18 mouse cellular contexts compared by ENCODE assay signal in the genomic region with DNA sequence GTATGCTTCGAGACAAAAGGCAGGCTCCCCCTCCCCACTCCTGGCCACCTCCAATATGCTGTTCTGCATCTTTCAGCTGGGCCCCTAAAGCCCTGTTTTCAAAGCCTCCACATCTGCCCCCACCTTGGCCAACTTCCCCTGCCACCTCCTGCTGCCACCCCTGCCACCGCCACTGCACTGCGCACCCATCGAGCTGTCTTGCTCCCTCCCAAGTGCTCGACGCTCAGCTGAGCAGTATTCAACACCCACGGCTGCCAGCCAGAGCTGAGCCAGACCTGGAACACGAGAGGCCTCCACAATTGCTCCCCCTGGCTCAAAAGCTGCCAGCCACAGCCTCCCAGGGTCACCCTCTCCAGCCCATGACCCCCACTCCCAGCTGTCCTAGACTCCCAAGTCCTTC. TPM values are rescaled to one million over a fixed set of nuclear protein-coding genes. Genes with fewer than 3 reads are reported as not detected.
DNase-seq lines count a peak whose midpoint lies in the region; ATAC-seq and TF ChIP-seq lines count a peak whose summit lies in the region.
"Had no signal": no experiment of that assay in that cellular context is flagged by ENCODE, and none has a peak within 500 bp of the region (broad histone marks: within the 10 kb centered on the region; RNA-seq: fewer than 3 reads in every experiment).

No protein-coding gene starts in this region.

- H3K4me2 ChIP-seq in hindbrain, embryonic 12.5 days (replicated peaks): no peak overlapping the region
- H3K4me2 ChIP-seq in hindbrain, postnatal 0 days (ENCODE audit: low read depth, low read length): no peak overlapping the region
- H3K4me2 ChIP-seq: embryonic facial prominence, embryonic 12.5 days had no signal

- no peak overlapping the region for H3K27ac ChIP-seq in hindbrain, embryonic 12.5 days
- no peak overlapping the region for H3K27ac ChIP-seq in hindbrain, postnatal 0 days
- H3K27ac ChIP-seq: embryonic facial prominence, embryonic 12.5 days; limb, embryonic 10.5 days had no signal

- H3K4me3 ChIP-seq in hindbrain, embryonic 12.5 days: no peak overlapping the region
- H3K4me3 ChIP-seq in hindbrain, postnatal 0 days (ENCODE audit: low read length): no peak overlapping the region
- H3K4me3 ChIP-seq: embryonic facial prominence, embryonic 12.5 days; erythroblast, embryonic 14.5 days; limb, embryonic 10.5 days; myocyte had no signal

- no peaks in the 10 kb centered on the region for H3K36me3 ChIP-seq in hindbrain, embryonic 12.5 days
- no peaks in the 10 kb centered on the region for H3K36me3 ChIP-seq in hindbrain, postnatal 0 days (ENCODE audit: insufficient read depth, low read length)
- H3K36me3 ChIP-seq: embryonic facial prominence, embryonic 12.5 days; limb, embryonic 10.5 days had no signal

- intact Hi-C loops in left cerebral cortex, postnatal 36 days (cut with DNase I): no loop called here

- TF ChIP-seq CTCF in hindbrain, postnatal 0 days (IDR thresholded peaks at IDR 0.05; ENCODE audit: low read depth): no peak

- DNase-seq in hindbrain, postnatal 0 days (ENCODE audit: low spot score): no peak
- DNase-seq in right cerebral cortex, adult 18-20 months: peak; percentile 51
- no peak for DNase-seq in right cerebral cortex, postnatal 4 days
- peak; percentile 31 to 42 for DNase-seq in left cerebral cortex, postnatal 36 days (ENCODE audit: low spot score in 2 of 2)
- DNase-seq in retina, embryonic 14.5 days (ENCODE audit: low spot score): no peak
- no peak for DNase-seq in embryo, embryonic 9.5 days (ENCODE audit: extremely low spot score)
- DNase-seq: adrenal gland, adult 2 months; cerebellum, adult 9-11 months; liver, postnatal 0 days; lung, postnatal 10 days; midbrain, embryonic 14.5 days; spleen, adult 18-20 months had no signal

- H3K27me3 ChIP-seq in hindbrain, embryonic 12.5 days: peaks cover 4% of the 10 kb centered on the region; the same call in 1 of the 2 replicates
- H3K27me3 ChIP-seq in hindbrain, postnatal 0 days (ENCODE audit: insufficient read depth, low read length): no peaks in the 10 kb centered on the region

- peaks cover 34% of the 10 kb centered on the region for H3K4me1 ChIP-seq in hindbrain, embryonic 12.5 days
- no peaks in the 10 kb centered on the region for H3K4me1 ChIP-seq in hindbrain, postnatal 0 days (ENCODE audit: insufficient read depth, low read length)
- H3K4me1 ChIP-seq: embryonic facial prominence, embryonic 12.5 days had no signal

- 53% methylated on average over 8 of the region's 8 CpGs for WGBS in hindbrain, embryonic 12.5 days
- WGBS in hindbrain, postnatal 0 days: 39% methylated on average over 8 of the region's 8 CpGs

- ATAC-seq in hindbrain, embryonic 12.5 days (ENCODE audit: low FRiP score): no peak
- ATAC-seq in hindbrain, postnatal 0 days: no peak; the same call in none of the 2 replicates
- ATAC-seq: intestine, embryonic 16.5 days; liver, postnatal 0 days had no signal

- H3K9me3 ChIP-seq in hindbrain, embryonic 12.5 days (replicated peaks): no peaks in the 10 kb centered on the region
- no peaks in the 10 kb centered on the region for H3K9me3 ChIP-seq in hindbrain, postnatal 0 days (ENCODE audit: low read length)
- H3K9me3 ChIP-seq: embryonic facial prominence, embryonic 12.5 days; limb, embryonic 10.5 days had no signal

- peak overlapping the region; percentile 41; the same call in 1 of the 2 replicates for H3K9ac ChIP-seq in hindbrain, embryonic 12.5 days
- no peak overlapping the region for H3K9ac ChIP-seq in hindbrain, postnatal 0 days (replicated peaks; ENCODE audit: low read length)
- H3K9ac ChIP-seq: embryonic facial prominence, embryonic 12.5 days; liver, postnatal 0 days had no signal

RNA-seq across cellular contexts. Expression of a gene that starts 47.8 kb away (rescaled TPM):
- polyA plus RNA-seq in hindbrain, embryonic 12.5 days (2016; fragmentation: Nextera tagmentation; extraction: Ambion mirVana): 6.3 and 7.8 TPM in 2 replicates
- 6.4 and 6.8 TPM in 2 replicates for total RNA-seq in hindbrain, postnatal 0 days (2014; rRNA removed)
- 5.7 and 7.2 TPM in 2 replicates for polyA plus RNA-seq in hindbrain, postnatal 0 days (2015; fragmentation: Nextera tagmentation; extraction: Ambion mirVana)
- total RNA-seq in left cerebral cortex, postnatal 36 days (2021): 10 to 100 TPM in 1 of 2 experiments, 1 to 10 TPM in 1; 8.7 to 11.9 TPM

Comparison
In these comparisons a context has a peak if more than half of its experiments do, and no peak if none do; other contexts are left out.
1. DNase-seq: peak in right cerebral cortex, adult 18-20 months (single experiment) and left cerebral cortex, postnatal 36 days (2 of 2); none in hindbrain, postnatal 0 days (single experiment), right cerebral cortex, postnatal 4 days (single experiment), retina, embryonic 14.5 days (single experiment) and embryo, embryonic 9.5 days (single experiment).